Mouse (Mus musculus) naive thymus-derived CD4-positive, alpha-beta T cell, adult 5 months (primary cell): Measurements from ENCODE around the gene G0s2. TPM values are rescaled to one million over a fixed set of nuclear protein-coding genes. Genes with fewer than 3 reads are reported as not detected.

ENCODE experiments used
- polyA plus RNA-seq: library from polyadenylated mRNA; unstranded; fragments of 100-300 nt; shearing (Covaris generic); gene quantifications from one replicate; pipeline ENCODE4 v1.2.1, GENCODE M21; 2017

The G0s2 gene
- polyA plus RNA-seq: 0.95 TPM

DNA sequence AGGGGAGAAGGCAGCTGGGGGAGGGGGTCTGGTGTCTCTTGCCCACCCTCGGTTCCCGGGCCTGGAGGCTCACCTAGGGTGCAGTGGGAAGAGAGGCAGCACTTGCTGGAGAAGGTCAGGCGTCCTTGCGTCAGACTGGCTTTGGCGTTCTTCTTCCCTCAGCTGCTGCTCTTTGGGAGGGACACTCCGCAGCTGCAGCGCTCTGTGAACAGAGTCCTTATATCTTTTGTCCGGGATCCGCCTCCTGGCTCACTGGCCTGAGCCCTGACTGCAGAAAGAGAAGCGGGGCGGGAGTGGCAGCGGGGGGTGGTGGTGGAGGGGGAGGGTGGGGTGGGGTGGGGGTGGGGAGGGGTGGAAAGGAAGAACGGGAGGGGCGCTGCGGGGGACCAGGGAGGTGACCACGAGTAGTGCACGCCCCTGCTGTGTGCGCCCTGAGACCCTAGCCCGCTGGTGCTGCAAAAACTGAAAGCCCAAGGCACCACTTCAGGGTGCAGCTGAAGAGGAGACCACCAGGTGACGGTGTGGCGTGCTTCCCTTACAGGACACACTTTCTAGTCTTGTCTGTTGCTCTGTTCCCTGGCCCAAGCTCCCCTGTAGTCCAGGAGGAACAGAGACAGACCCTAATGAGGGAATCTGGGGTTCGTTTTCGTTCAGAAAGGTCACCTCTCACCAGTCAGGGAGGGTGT is at the start of gene G0s2:
G0s2 (minus strand) TSS at position 302 of the 686 bp plus-strand sequence.

DNA sequence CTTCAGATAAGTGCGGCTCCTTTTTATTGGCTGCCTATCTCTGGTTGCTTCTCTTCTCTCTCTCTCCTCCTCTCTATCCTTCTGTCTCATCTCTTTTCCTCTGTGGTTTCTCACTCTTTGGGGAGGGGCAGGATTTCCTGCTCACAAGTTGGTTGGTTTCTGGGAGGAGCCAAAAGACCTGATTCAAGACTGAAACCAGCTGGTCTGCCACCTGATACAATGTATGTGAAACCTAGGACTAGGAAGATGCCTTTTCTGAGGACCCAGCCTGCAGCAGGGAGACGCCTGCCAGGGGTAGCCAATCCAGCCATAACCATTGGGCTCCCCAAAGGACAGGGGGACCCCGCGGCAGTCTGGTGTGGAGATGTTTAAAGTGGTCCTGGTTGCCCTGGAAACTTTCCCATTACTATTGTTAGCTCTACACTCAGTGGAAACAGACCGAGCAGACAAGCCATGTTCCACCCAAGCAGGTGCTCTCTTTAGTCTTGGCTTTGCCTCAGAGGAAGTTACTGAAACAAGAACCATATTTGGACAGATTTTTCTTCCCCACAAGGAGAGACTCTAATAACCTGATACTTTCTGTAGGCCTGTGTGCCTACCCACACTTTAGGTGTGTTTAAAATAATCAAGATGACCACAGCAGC is 8.9 kb downstream of the G0s2 start, which contains the start of gene Hsd11b1:
Hsd11b1 (minus strand) TSS at position 121 of the 644 bp plus-strand sequence.

Other genes starting within 250 kb of the G0s2 start
- gene Syt14, start 237.4 kb downstream of the G0s2 start, polyA plus RNA-seq: not detected
- 7.8 TPM for gene Diexf, start 142.9 kb downstream of the G0s2 start, polyA plus RNA-seq
- gene Irf6, start 120.1 kb downstream of the G0s2 start, polyA plus RNA-seq: 19.7 TPM
- gene A130010J15Rik, start 105.2 kb downstream of the G0s2 start, polyA plus RNA-seq: 9.4 TPM
- gene Traf3ip3, start 71.5 kb downstream of the G0s2 start, polyA plus RNA-seq: 323 TPM
- 44.9 TPM for gene Lamb3, start 65.5 kb downstream of the G0s2 start, polyA plus RNA-seq
- 85.3 TPM for gene Hsd11b1, start 9.1 kb downstream of the G0s2 start, polyA plus RNA-seq
- not detected for gene Camk1g, start 97.1 kb upstream of the G0s2 start, polyA plus RNA-seq